In the genomic region with DNA sequence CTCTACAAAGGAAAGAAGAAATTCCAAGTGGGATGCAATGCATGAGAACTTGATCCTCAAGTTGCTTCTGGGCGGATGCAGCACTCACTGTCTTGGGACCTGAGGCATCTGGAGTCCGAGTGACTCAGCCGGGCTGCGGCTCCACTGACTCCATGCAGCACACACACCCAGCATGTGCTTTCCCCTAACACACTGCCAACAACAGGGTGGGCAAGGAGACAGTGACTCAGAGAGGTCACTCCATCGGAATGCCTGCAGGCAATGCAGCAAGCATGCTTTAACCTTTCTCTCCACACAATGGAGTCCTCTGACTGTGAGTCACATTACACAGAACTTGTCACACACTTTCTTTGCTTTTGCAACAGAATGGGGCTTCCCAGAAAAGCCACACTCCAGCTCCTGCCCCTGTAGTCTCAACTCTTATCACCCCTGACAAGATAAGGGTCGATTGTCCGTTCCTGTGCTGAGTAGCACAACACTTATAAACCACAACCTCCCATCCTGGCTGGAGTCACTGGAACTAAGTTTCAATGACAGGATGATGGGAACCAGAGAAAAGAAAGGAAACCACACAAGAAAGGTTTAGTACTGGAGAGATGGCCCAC, we compare ENCODE assay signal across 9 mouse cellular contexts.
DNase-seq lines count a peak whose midpoint lies in the region; ATAC-seq lines count a peak whose summit lies in the region.
"Had no signal": no experiment of that assay in that cellular context is flagged by ENCODE, and none has a peak within 500 bp of the region (broad histone marks: within the 10 kb centered on the region; RNA-seq: fewer than 3 reads in every experiment).

No protein-coding gene starts in this region.

- peaks cover 20% of the 10 kb centered on the region for H3K4me1 ChIP-seq in limb, embryonic 12.5 days (replicated peaks)
- 0 out of 2 replicates have a peak, but pooled peaks cover 7% of the 10 kb centered on the region for H3K4me1 ChIP-seq in limb, embryonic 10.5 days
- peaks cover 10% of the 10 kb centered on the region for H3K4me1 ChIP-seq in liver, embryonic 12.5 days

- H3K27ac ChIP-seq in limb, embryonic 12.5 days = 0 out of 2 replicates have a peak overlapping the region, but pooled peaks have one; percentile 41
- no peak overlapping the region for H3K27ac ChIP-seq in limb, embryonic 10.5 days
- no peak overlapping the region for H3K27ac ChIP-seq in liver, embryonic 12.5 days

- H3K27me3 ChIP-seq in limb, embryonic 12.5 days = no peaks in the 10 kb centered on the region
- H3K27me3 ChIP-seq in limb, embryonic 10.5 days (ENCODE audit: low read depth, poor library complexity, severe bottlenecking) = no peaks in the 10 kb centered on the region
- no peaks in the 10 kb centered on the region for H3K27me3 ChIP-seq in liver, embryonic 12.5 days (replicated peaks)

- no peak for DNase-seq in limb, embryonic 10.5 days (ENCODE audit: low spot score)
- peak; percentile 94 for DNase-seq in NIH3T3 (ENCODE audit: low read depth)
- DNase-seq in heart, adult 18-20 months = peak; percentile 49 to 78
- no peak for DNase-seq in cerebellum, adult 9-10 months
- DNase-seq in layer of hippocampus, adult 8-10 months (ENCODE audit: low spot score in 2 of 2) = no peak
- no peak for DNase-seq in testis, postnatal 14 days (ENCODE audit: low spot score)
- DNase-seq: cerebellum, postnatal 10 days had no signal

- peaks cover 75% of the 10 kb centered on the region for H3K36me3 ChIP-seq in limb, embryonic 12.5 days
- H3K36me3 ChIP-seq in limb, embryonic 10.5 days = peaks cover 75% of the 10 kb centered on the region
- H3K36me3 ChIP-seq in liver, embryonic 12.5 days = peaks cover 26% of the 10 kb centered on the region

- no peak overlapping the region for H3K4me3 ChIP-seq in limb, embryonic 12.5 days (replicated peaks)
- no peak overlapping the region for H3K4me3 ChIP-seq in limb, embryonic 10.5 days
- no peak overlapping the region for H3K4me3 ChIP-seq in liver, embryonic 12.5 days

- no peak overlapping the region for H3K9ac ChIP-seq in limb, embryonic 12.5 days (replicated peaks)
- no peak overlapping the region for H3K9ac ChIP-seq in liver, embryonic 12.5 days

- no peak for ATAC-seq in limb, embryonic 12.5 days (ENCODE audit: insufficient number of reproducible peaks, insufficient read depth, low FRiP score, low TSS enrichment, low read depth)
- ATAC-seq in liver, embryonic 12.5 days = peak; percentile 30; the same call in 1 of the 2 replicates

- WGBS in limb, embryonic 12.5 days = 69% methylated on average over 7 of the region's 7 CpGs
- WGBS in limb, embryonic 10.5 days = 73% methylated on average over 7 of the region's 7 CpGs
- 37% methylated on average over 7 of the region's 7 CpGs for WGBS in liver, embryonic 12.5 days (ENCODE audit: insufficient replicate concordance)

- no peak overlapping the region for H3K4me2 ChIP-seq in limb, embryonic 12.5 days
- H3K4me2 ChIP-seq in liver, embryonic 12.5 days = no peak overlapping the region

- H3K9me3 ChIP-seq in limb, embryonic 12.5 days = no peaks in the 10 kb centered on the region
- no peaks in the 10 kb centered on the region for H3K9me3 ChIP-seq in limb, embryonic 10.5 days (replicated peaks)
- no peaks in the 10 kb centered on the region for H3K9me3 ChIP-seq in liver, embryonic 12.5 days (replicated peaks)

Comparison
In these comparisons a context has a peak if more than half of its experiments do, and no peak if none do; other contexts are left out.
1. DNase-seq: peak in NIH3T3 (single experiment) and heart, adult 18-20 months (2 of 2); none in limb, embryonic 10.5 days (single experiment), cerebellum, adult 9-10 months (single experiment), layer of hippocampus, adult 8-10 months (0 of 2) and testis, postnatal 14 days (single experiment).